Mouse (Mus musculus): ENCODE measurements around the gene Cyp2c50.
"Not testable (repeated sequence)": the region's sequence is repeated elsewhere in the genome, so short reads cannot be mapped to it uniquely, and the experiment has no call there.

Cyp2c50 gene

DNA sequence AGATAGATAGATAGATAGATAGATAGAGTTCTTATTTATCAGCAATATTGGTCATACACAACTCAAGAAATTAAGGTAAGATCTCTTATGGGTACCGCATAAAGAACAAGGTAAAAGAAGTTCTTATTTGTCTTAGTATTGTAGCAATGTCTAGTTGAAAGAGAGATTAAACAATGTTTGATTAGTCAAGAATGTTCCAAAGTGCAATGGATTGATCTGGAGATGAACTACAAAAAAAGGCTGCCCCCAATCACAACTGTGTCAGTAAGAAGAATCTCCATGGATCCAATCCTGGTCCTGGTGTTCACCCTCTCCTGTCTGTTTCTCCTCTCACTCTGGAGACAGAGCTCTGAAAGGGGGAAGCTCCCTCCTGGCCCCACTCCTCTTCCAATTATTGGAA, at the start of gene Cyp2c50:
Cyp2c50 (plus strand) TSS at position 268 of the 400 bp plus-strand sequence.
- DNase-seq: not testable (repeated sequence)

DNA sequence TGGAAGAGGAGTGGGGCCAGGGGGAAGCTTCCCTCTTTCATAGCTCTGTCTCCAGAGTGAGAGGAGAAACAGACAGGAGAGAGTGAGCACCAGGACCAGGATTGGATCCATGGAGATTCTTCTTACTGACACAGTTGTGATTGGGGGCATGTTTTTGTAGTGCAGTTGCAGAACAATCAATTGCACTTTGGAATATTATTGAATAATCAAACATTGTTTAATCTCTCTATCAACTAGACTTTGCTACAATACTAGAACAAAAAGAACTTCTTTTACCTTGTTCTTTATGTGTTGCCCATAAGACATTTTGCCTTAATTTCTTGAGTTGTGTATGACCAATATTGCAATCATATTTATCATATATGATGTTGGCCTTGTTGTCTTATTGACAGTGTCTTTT, 15.8 kb upstream of the Cyp2c50 start, which contains the start of gene Cyp2c54:
Cyp2c54 (minus strand) TSS at position 127 of the 400 bp plus-strand sequence.
- no peak for DNase-seq

DNA sequence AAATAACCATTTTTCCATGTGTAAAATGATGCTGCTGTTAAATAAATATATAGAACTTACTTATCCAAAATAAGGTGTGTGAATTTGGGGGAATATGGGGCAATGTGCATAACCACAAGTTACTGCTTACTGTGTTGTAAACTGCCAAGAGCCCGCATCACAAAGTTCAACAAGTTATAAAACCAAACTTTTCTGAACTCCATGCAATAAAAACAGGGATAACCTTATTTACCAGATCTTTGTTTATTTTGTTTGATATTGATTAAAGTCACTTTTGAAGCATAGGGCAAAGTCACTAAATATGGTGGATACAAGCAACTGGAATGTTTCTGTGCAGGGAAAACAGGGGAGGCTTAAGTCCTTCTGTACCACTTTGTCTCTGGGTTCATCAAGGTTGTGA, 1.1 kb upstream of the Cyp2c50 start:
- DNase-seq: no peak

DNA sequence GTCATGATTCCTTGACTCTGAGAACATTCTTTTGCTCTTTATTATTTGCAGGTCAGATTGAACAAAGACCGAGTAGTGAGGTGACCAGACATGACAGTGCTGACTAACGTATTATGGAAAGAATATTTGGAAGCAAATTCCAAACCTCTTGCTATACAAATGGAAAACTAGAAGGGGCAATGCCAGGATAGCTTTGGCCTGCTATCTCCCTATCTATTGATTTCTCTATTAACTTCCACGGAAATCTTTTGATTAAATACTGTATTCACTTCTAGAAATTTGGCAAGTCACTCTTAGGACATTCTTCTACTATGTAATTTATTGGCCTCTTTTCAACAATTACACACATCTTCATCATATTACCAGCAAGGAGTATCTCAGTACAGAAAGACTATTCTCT, 1.6 kb downstream of the Cyp2c50 start:
- no peak for DNase-seq

DNA sequence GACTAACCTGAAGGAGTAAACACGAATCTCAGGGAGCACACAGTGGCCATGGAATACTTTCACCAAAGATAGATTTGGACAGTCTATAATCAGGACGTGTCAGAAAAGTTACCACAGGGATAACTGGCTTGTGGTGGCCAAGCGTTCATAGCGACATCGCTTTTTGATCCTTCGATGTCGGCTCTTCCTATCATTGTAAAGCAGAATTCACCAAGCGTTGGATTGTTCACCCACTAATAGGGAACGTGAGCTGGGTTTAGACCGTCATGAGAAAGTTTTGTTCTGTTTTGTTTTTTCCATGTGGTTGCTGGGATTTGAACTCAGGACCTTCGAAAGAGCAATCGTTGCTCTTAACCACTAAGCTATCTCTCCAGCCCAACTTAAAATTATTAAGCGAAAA, 30.1 kb downstream of the Cyp2c50 start:
- not testable (repeated sequence) for DNase-seq

DNA sequence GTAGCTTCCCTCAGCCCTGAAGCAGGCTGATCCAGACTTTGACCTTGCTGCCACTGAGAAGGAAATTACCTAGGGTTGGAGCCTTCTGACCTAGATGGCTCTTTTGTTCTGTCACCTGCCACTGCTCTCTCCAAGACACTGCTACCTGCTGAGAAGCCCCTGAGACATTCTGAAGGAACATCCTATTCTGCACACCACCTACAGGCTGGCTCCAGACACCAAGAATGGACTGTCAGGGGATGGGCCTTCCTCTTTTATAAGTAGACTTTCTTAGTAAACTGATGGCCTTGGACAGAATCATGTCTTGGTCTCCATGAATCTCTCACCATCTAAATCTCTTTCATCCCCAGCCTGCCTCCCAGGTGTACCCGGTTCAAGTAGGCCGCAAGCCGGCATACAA, 35.7 kb downstream of the Cyp2c50 start:
- DNase-seq: not testable (repeated sequence)

DNA sequence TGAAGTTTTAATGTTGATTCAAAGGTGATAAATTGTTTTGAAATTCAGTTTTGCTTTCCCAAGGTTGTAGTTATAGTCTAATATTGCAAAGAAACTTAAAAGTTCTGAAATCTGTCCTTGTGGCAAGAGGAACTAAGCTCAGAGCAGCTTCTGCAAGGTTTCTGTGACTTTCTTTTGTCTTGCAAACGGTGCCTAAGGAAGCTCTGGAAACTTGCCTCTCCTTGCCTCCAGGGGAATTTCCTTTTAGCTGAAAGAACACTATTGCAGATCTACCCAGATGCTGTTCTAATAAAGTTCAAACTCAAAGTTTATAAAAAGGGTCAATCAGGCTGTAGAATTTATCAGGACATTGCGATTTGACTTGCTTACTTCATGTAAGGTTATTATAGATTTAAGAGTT, 37.5 kb downstream of the Cyp2c50 start:
- DNase-seq: not testable (repeated sequence)
